Mouse (Mus musculus) megakaryocyte, embryonic 14.5 days (primary cell): ENCODE measurements around the gene Dot1l. TPM values are rescaled to one million over a fixed set of nuclear protein-coding genes. Genes with fewer than 3 reads are reported as not detected.
"Not testable (repeated sequence)": the region's sequence is repeated elsewhere in the genome, so short reads cannot be mapped to it uniquely, and the experiment has no call there.

Experiments used
- H3K27me3 ChIP-seq: replicated peaks from 2 replicates; pipeline ENCODE3; 2012; ENCODE audit warnings: inconsistent platforms
- H3K36me3 ChIP-seq: replicated peaks from 2 replicates; pipeline ENCODE3; 2012; ENCODE audit warnings: low read length, inconsistent platforms, mixed read lengths
- H3K4me1 ChIP-seq: 2 replicates; pipeline ENCODE4 v1.6.1; 2012; ENCODE audit warnings: inconsistent platforms
- H3K4me3 ChIP-seq: replicated peaks from 2 replicates; pipeline ENCODE3; 2012; ENCODE audit warnings: moderate library complexity, mild to moderate bottlenecking, inconsistent platforms
- H3K9me3 ChIP-seq: 2 replicates; pipeline ENCODE4 v1.6.1; 2012; ENCODE audit warnings: inconsistent platforms
- FLI1 ChIP-seq: IDR thresholded peaks from 2 replicates; pipeline ENCODE4 v1.6.1; 2012; ENCODE audit warnings: low read length, inconsistent platforms, mixed read lengths
- GATA1 ChIP-seq: IDR thresholded peaks from 3 replicates; pipeline ENCODE4 v1.6.1; 2012; ENCODE audit warnings: mixed read lengths, low read length, inconsistent platforms, borderline replicate concordance
- polyA plus RNA-seq: library from polyadenylated mRNA; stranded (reverse); fragments of >175 nt; gene quantifications from 2 replicates; pipeline ENCODE4 v1.2.3, GENCODE M21; 2012; ENCODE audit warnings: low replicate concordance; ENCODE audit not compliant: insufficient read depth

Dot1l gene
- polyA plus RNA-seq, 1 experiment: 35.3 TPM

- Histone ChIP-seq H3K9me3 (no peaks in the 10 kb centered on the region), H3K4me1 (peaks cover 33% of the 10 kb centered on the region)
- TF ChIP-seq FLI1: no peak
- no peak for TF ChIP-seq GATA1
Measured at GRCm38 (mm10) chr10:80817164-80817563, 62.2 kb downstream of the Dot1l start.

DNA sequence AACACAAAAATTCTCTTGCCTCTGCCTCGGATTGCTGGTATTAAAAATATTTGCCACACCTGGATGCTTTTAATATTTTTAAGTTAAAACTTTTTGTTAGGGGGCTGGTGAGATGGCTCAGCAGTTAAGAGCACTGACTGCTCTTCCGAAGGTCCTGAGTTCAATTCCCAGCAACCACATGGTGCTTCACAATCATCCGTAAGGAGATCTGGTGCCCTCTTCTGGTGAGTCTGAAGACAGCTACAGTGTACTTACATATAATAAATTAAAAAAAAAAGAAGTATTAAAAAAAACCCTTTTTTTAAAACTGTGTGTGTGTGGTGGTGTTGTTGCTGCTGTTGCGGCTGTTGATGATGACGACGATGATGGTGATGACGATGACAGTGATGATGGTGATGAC, 62.9 kb downstream of the Dot1l start:
- not testable (repeated sequence) for H3K27me3 ChIP-seq
- H3K4me1 ChIP-seq: peaks cover 32% of the 10 kb centered on the region

More at GRCm38 (mm10) chr10:80817164-80817563, 62.2 kb downstream of the Dot1l start:
- Histone ChIP-seq H3K4me3 (no peak overlapping the region), H3K27me3 (peaks cover 15% of the 10 kb centered on the region), H3K36me3 (no peaks in the 10 kb centered on the region)

GRCm38 (mm10) chr10:80818599-80819281, 63.7 kb downstream of the Dot1l start:
- Histone ChIP-seq H3K9me3 (no peaks in the 10 kb centered on the region), H3K4me3 (no peak overlapping the region), H3K36me3 (no peaks in the 10 kb centered on the region), H3K27me3 (peaks cover 2% of the 10 kb centered on the region), H3K4me1 (peaks cover 35% of the 10 kb centered on the region)
- TF ChIP-seq GATA1: no peak
- TF ChIP-seq FLI1: no peak

More for the DNA sequence above, 62.9 kb downstream of the Dot1l start:
- not testable (repeated sequence) for H3K4me3 ChIP-seq, H3K9me3 ChIP-seq, H3K36me3 ChIP-seq

DNA sequence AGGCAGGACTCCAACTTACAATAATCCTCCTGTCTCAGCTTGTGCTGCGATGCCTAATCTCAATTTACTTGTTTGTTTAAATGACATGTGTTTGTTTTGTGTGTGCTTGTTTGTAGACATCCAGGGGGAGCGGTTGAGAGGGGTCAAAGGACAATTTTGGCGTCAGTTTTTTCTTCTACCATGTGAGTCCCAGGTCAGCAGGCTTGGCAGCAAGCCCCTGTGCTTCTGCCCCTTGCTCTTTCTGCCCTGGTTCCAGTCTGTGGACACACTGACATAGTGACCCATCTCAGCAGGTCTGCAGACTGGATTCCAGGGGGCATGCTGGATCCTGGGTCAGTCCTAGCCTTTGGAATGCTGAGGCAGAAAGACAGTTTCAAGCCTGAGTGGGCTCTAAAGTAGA, 64.4 kb downstream of the Dot1l start:
- Histone ChIP-seq H3K4me1 (peaks cover 41% of the 10 kb centered on the region), H3K36me3 (no peaks in the 10 kb centered on the region), H3K27me3 (peaks cover 2% of the 10 kb centered on the region), H3K4me3 (no peak overlapping the region), H3K9me3 (no peaks in the 10 kb centered on the region)
- no peak for TF ChIP-seq GATA1
- TF ChIP-seq FLI1: no peak

- Histone ChIP-seq H3K27me3 (no peaks in the 10 kb centered on the region), H3K4me3 (peak overlapping the region; percentile 78), H3K36me3 (no peaks in the 10 kb centered on the region), H3K9me3 (no peaks in the 10 kb centered on the region), H3K4me1 (peaks cover 49% of the 10 kb centered on the region)
- TF ChIP-seq FLI1 (no peak), GATA1 (no peak)
Measured at GRCm38 (mm10) chr10:80821991-80822390, 67.0 kb downstream of the Dot1l start.

DNA sequence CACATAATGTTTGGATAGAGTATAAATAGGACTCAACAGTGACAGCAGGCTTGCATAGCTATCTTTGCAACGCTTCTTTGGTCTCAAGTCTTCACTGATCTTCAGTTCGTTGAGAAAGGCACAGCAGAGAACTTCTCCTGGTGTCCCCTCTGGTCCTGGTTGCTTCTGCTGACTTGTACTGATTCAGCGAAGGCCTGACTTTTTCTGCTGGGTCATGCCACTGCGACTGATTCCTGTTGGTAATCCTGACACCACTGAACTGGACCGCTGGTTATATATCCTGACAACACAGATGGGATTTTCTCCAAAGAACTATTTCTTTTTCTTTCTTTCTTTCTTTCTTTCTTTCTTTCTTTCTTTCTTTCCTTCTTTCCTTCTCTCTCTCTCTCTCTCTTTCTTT, 67.5 kb downstream of the Dot1l start:
- H3K9me3 ChIP-seq: no peaks in the 10 kb centered on the region
- TF ChIP-seq GATA1 (no peak), FLI1 (no peak)
- H3K4me3 ChIP-seq: peak overlapping the region; percentile 78
- peaks cover 51% of the 10 kb centered on the region for H3K4me1 ChIP-seq
- peaks cover 3% of the 10 kb centered on the region for H3K36me3 ChIP-seq
- H3K27me3 ChIP-seq: no peaks in the 10 kb centered on the region

- no peak overlapping the region for H3K4me3 ChIP-seq
- H3K27me3 ChIP-seq: no peaks in the 10 kb centered on the region
- H3K9me3 ChIP-seq: no peaks in the 10 kb centered on the region
- TF ChIP-seq GATA1 (no peak), FLI1 (no peak)
- H3K36me3 ChIP-seq: peaks cover 10% of the 10 kb centered on the region
- H3K4me1 ChIP-seq: peaks cover 57% of the 10 kb centered on the region
Measured at GRCm38 (mm10) chr10:80823316-80823715, 68.3 kb downstream of the Dot1l start.

DNA sequence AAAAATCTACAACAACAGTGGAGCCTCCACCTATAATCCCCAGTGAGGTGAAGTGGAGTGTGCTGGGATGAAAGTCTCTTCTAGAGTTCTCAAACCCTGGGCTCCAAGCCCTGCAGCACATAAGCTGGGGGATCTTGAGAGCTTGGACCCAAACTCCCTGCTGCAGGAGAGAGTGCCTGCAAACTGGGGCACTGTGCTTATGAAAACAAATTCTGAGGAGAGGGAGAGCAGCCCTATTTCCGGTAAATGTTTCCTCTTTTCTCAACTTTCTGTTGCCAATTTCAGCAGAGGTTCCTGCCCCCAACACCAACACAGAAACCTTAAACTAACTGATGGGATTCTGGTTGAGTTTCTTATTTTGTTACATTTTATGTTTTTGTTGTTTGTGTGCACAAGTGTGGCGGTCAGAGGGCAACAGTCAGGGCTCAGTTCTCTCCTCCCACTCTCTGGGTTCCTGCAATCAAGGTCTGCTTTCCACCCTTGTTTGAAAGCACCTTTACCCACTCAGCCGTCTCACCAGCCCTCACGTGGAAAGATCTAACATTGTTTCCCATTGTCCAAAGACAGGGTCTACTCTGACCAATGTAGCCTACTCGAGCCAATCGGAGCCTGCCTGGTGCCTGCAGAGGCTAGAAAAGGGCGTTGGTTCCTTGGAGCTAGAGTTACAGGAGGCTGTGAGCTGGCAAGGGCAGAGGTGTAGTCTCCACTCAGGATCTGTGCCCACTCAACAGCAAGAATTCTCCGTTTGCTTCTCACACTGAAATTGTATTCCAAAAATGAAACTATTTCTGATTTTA, 69.0 kb downstream of the Dot1l start:
- H3K36me3 ChIP-seq: peaks cover 15% of the 10 kb centered on the region
- no peaks in the 10 kb centered on the region for H3K9me3 ChIP-seq
- no peaks in the 10 kb centered on the region for H3K27me3 ChIP-seq
- peaks cover 54% of the 10 kb centered on the region for H3K4me1 ChIP-seq
- TF ChIP-seq GATA1: no peak
- peak overlapping the region; percentile 86 for H3K4me3 ChIP-seq

DNA sequence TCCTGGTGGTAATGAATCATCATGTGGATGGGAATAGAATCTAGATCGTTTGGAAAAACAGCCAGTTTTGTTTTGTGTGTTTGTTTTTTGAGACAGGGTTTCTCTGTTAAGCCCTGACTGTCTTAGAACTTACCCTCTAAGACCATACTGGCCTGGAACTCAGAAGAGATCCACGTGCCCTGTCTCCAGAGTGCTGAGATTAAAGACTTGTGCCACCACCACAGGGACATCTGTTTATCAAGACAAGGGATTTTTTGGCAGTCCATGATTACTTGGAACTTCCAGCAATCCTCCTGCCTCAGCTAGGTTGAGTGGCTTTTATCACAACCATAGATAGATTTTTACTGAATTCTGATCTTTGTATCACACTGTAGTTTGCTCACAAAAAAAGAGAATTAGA, 69.8 kb downstream of the Dot1l start:
- H3K4me1 ChIP-seq: peaks cover 55% of the 10 kb centered on the region
- TF ChIP-seq FLI1 (no peak), GATA1 (no peak)
- H3K9me3 ChIP-seq: no peaks in the 10 kb centered on the region
- no peaks in the 10 kb centered on the region for H3K27me3 ChIP-seq
- H3K4me3 ChIP-seq: peak overlapping the region; percentile 21
- H3K36me3 ChIP-seq: peaks cover 23% of the 10 kb centered on the region

DNA sequence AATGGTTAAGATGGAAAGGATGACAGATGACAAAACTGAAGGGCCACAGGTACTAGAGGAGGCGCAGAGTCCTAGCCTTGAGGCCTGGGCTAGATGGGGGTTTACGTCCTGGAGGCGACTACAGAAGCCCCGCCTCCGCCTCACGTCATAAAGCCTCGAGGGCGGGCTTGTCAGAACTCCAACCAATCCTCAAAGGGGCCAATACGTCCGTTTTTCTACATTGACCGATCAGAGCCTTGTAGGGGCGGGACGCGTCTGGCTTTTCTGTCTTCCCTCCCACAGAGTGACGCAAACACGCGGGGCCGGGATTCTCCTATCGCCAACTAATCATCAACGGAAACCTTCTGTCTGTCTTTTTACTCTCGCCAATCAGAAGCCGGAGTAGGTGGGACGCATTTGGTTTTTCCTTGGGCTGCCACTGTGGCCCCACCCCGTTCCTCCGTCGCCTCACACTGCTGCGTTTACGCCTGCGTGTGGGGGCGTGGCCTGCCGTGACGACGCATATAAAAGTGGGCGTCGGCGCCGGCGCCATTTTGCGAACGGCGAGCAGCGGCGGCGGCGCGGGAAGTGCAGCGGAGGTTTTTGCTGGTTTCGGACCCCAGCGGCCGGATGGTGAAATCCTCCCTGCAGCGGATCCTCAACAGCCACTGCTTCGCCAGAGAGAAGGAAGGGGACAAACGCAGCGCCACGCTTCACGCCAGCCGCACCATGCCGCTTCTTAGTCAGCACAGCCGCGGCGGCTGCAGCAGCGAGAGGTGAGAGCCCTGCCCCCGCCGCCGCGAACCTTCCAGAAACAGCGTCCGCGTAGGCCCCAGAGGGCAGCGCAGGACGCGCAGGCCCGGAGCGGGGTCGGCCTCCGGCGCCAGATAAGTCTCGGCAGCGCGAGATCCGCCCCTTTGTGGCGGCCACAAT, 71.4 kb downstream of the Dot1l start, which contains the start of gene Oaz1:
Oaz1 (plus strand) TSS at position 506 of the 912 bp plus-strand sequence.
- Histone ChIP-seq H3K4me3 (peak within 1 kb of the TSS; percentile 93), H3K9me3 (no peaks in the 10 kb centered on the region), H3K27me3 (no peaks in the 10 kb centered on the region), H3K36me3 (peaks cover 36% of the 10 kb centered on the region), H3K4me1 (peaks cover 71% of the 10 kb centered on the region)
- TF ChIP-seq GATA1 (no peak), FLI1 (no peak)
